Mouse (Mus musculus) heart, adult 2 months (tissue): Measurements from ENCODE around the gene Atp2b2.

Experiments used
- CTCF ChIP-seq: fragments of 200-600 bp; IDR thresholded peaks from 2 replicates; pipeline ENCODE4 v1.8.1; 2022; ENCODE audit warnings: antibody characterized with exemption, mild to moderate bottlenecking, moderate library complexity
- EP300 ChIP-seq: fragments of 200-500 bp; IDR thresholded peaks from 2 replicates; pipeline ENCODE4 v1.6.1; 2011; ENCODE audit warnings: low read depth, low read length, control low read depth; ENCODE audit not compliant: insufficient read depth
- POLR2A ChIP-seq: fragments of 200-500 bp; IDR thresholded peaks from 2 replicates; pipeline ENCODE4 v1.6.1; 2011; ENCODE audit warnings: mild to moderate bottlenecking, low read depth, low read length, control low read depth; ENCODE audit not compliant: insufficient read depth

GRCm38 (mm10) chr6:113843248-113843647, 199.2 kb downstream of the Atp2b2 start:
- TF ChIP-seq POLR2A (no peak), CTCF (no peak), EP300 (no peak)
